Mouse (Mus musculus): ENCODE results near the gene Nanos2. TPM values are rescaled to one million over a fixed set of nuclear protein-coding genes. Genes with fewer than 3 reads are reported as not detected.

Gene Nanos2
- polyA plus RNA-seq, 1 experiment from 2014 or later, result not detected

DNA sequence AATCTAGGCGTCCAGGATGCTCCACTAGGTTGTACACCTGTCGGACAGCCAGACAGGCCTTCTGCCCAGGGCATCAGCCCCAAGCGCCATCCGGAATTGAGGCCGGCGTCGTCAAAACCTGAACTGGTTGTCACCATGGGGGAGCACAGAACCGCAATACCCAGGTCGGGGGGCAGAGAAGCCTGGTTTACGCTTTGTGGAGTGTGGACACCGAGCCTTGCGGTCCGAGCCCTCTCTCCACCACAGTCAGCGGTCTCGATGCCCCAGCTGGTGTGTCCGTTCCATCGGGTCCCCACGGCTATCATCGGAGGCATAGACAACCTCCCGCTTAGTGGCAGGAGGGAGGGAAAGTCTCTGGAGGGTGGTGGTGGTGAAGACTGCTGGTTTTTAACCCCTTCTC, 24.4 kb upstream of the Nanos2 start:
- H3K27me3 ChIP-seq, result peaks cover 83% of the 10 kb centered on the region
- H3K36me3 ChIP-seq, result no peaks in the 10 kb centered on the region
- 4% methylated on average over 20 of the region's 20 CpGs for WGBS
- peak overlapping the region; percentile 18 for H3K4me2 ChIP-seq
- H3K27ac ChIP-seq, result no peak overlapping the region
- H3K4me3 ChIP-seq, result 0 out of 2 replicates have a peak overlapping the region, but pooled peaks have one; percentile 7
- no peak for ATAC-seq (ENCODE audit: borderline replicate concordance, extremely low read depth, low FRiP score, low TSS enrichment)
- H3K9ac ChIP-seq, result no peak overlapping the region
- H3K9me3 ChIP-seq, result no peaks in the 10 kb centered on the region
- peaks cover 26% of the 10 kb centered on the region for H3K4me1 ChIP-seq

DNA sequence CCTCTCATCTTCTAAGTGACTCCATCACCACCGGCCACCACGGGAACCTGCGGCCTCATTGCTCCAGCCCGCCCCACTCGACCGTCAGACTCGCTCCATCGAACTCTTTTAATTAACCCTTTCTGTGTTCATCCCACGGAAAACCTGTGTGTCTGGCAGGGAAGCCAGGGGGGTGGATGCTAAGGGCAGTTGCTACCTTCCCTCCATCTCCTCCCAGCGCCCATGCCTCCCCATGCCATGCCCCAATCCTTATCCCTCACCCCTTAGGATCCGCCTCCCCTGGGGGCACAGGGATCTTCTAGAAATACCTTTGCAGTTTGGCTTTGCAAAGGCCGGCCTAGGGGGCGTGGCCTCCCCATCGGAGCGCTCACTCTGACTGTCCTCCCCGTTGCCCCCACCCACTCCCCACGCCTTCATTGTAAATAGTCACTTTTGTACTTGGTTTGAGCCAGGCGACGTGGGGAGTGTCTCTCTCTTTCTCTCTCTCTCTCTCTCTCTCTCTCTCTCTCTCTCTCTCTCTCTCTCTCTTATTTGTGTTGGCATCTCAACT, 23.8 kb upstream of the Nanos2 start:
- H3K4me3 ChIP-seq, result no peak overlapping the region
- no peak overlapping the region for H3K9ac ChIP-seq
- no peaks in the 10 kb centered on the region for H3K9me3 ChIP-seq
- no peaks in the 10 kb centered on the region for H3K36me3 ChIP-seq
- peaks cover 25% of the 10 kb centered on the region for H3K4me1 ChIP-seq
- no peak for ATAC-seq (ENCODE audit: borderline replicate concordance, extremely low read depth, low FRiP score, low TSS enrichment)
- peaks cover 77% of the 10 kb centered on the region for H3K27me3 ChIP-seq
- H3K27ac ChIP-seq, result no peak overlapping the region
- 2% methylated on average over 19 of the region's 19 CpGs for WGBS
- 0 out of 2 replicates have a peak overlapping the region, but pooled peaks have one; percentile 18 for H3K4me2 ChIP-seq

DNA sequence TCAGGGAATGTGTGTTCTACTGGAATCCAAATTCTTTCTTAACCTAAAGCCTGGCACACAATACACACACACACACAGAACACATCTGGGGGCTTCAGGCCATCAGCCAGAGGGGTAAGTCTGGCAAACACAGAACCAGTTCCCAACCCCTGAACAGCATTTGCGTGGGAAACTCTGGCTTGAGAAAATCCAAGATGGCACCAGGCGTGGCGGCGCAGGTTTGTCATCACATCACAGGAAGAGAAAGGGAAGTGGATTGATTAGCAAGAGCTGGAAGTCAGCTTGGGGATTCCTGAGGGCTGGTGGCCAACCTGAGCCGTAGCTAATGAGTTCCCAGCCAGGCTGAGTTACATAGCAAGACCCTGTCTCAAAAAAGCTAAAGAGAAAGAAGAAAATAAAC, 21.9 kb upstream of the Nanos2 start:
- Histone ChIP-seq H3K27me3 (peaks cover 62% of the 10 kb centered on the region), H3K9me3 (no peaks in the 10 kb centered on the region), H3K4me2 (no peak overlapping the region), H3K27ac (no peak overlapping the region), H3K36me3 (no peaks in the 10 kb centered on the region), H3K4me1 (peaks cover 15% of the 10 kb centered on the region), H3K9ac (no peak overlapping the region), H3K4me3 (no peak overlapping the region)
- 74% methylated on average over 5 of the region's 5 CpGs for WGBS
- ATAC-seq (ENCODE audit: borderline replicate concordance, extremely low read depth, low FRiP score, low TSS enrichment), result no peak

DNA sequence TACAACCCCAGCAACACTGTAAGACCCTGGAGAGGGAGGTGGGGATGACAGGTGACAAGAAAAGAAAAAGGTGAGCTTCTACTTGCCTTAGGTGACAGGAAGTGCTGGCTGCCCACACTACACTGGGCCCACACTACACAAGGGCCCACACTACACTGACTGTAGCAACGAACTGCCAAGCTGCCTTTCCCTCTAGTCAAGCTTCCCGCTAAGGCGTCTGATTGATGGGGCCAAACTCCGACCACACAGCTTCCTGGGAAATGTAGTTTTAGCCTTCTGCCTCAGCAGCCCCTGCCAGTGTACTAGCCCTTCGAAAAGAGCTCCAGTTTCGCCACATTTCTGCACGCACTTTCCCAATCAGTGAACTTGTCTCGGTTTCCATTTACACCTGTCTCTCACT, 19.6 kb upstream of the Nanos2 start:
- peaks cover 39% of the 10 kb centered on the region for H3K27me3 ChIP-seq
- no peaks in the 10 kb centered on the region for H3K9me3 ChIP-seq
- no peak overlapping the region for H3K4me3 ChIP-seq
- no peaks in the 10 kb centered on the region for H3K36me3 ChIP-seq
- no peak overlapping the region for H3K4me2 ChIP-seq
- WGBS, result 7% methylated on average over 8 of the region's 8 CpGs
- H3K9ac ChIP-seq, result no peak overlapping the region
- no peak overlapping the region for H3K27ac ChIP-seq
- H3K4me1 ChIP-seq, result peaks cover 14% of the 10 kb centered on the region
- ATAC-seq (ENCODE audit: borderline replicate concordance, extremely low read depth, low FRiP score, low TSS enrichment), result no peak

DNA sequence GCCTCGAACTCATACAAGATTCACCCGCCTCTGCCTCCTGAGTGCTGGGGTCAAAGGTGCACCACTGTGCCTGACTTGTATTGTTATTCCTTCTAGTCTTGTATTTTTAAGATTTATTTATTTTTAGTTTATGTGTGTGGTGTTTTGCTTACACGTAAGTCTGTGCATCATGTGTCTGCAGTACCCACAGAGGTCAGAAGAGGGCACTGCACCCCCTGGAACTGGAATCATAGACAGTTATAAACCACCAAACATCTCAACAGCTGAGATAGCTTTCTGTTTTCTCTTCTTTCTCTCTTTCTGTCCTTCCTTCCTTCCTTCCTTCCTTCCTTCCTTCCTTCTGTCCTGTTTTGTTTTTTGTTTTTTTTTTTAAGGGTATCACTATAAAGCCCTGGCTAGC, 16.2 kb upstream of the Nanos2 start:
- Histone ChIP-seq H3K36me3 (no peaks in the 10 kb centered on the region), H3K9ac (no peak overlapping the region), H3K4me3 (no peak overlapping the region), H3K4me2 (no peak overlapping the region), H3K27ac (no peak overlapping the region), H3K4me1 (no peaks in the 10 kb centered on the region), H3K9me3 (no peaks in the 10 kb centered on the region), H3K27me3 (peaks cover 6% of the 10 kb centered on the region; the same call in 1 of the 2 replicates)
- WGBS, result 89% methylated on average over 3 of the region's 3 CpGs
- no peak for ATAC-seq (ENCODE audit: borderline replicate concordance, extremely low read depth, low FRiP score, low TSS enrichment)

DNA sequence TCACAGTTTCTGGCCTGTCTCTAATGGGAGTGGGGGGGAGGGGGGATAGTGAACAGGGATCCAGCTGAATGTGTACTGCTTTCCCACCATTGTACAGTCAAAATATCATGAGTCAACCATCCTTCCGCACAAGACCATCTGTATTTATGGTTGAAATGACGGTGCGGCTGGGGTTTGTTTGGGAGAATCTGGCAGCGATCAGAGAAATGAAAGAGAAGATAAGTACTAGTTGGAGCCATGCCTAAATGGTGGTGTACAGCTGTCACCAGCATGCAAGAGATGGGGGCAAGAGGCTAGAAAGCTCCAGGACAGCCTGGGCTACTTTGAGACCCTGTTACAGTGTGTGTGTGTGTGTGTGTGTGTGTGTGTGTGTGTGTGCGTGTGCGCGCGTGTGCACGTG, 8.8 kb upstream of the Nanos2 start:
- no peak for ATAC-seq (ENCODE audit: borderline replicate concordance, extremely low read depth, low FRiP score, low TSS enrichment)
- Histone ChIP-seq H3K9me3 (no peaks in the 10 kb centered on the region), H3K36me3 (no peaks in the 10 kb centered on the region), H3K27me3 (no peaks in the 10 kb centered on the region), H3K4me3 (no peak overlapping the region), H3K27ac (no peak overlapping the region), H3K9ac (no peak overlapping the region), H3K4me1 (no peaks in the 10 kb centered on the region), H3K4me2 (no peak overlapping the region)
- 75% methylated on average over 9 of the region's 9 CpGs for WGBS

DNA sequence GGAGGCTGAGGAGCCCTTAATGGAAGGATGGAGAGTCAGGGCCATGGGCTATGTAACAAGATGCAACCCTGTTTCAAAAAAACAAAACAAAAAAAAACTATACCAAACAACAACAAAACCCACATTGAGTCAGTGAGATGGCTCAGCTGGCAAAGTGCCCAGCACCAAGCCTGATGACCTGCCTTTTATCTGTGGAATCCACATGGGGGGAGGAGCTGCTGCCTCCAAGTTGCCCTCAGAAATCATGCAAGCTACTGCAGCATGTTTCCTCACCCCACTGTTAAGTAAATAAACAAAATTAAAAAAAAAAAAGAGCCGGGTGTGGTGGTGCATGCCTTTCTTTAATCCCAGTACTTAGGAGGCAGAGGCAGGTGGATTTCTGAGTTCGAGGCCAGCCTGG, 697 bp upstream of the Nanos2 start:
- Histone ChIP-seq H3K4me3 (no peak overlapping the region), H3K27me3 (peaks cover 12% of the 10 kb centered on the region; the same call in 1 of the 2 replicates), H3K4me2 (no peak overlapping the region), H3K9me3 (no peaks in the 10 kb centered on the region), H3K27ac (no peak overlapping the region), H3K9ac (no peak overlapping the region), H3K4me1 (peaks cover 14% of the 10 kb centered on the region), H3K36me3 (no peaks in the 10 kb centered on the region)
- no peak for ATAC-seq (ENCODE audit: borderline replicate concordance, extremely low read depth, low FRiP score, low TSS enrichment)
- WGBS, result 60% methylated on average over 2 of the region's 2 CpGs

DNA sequence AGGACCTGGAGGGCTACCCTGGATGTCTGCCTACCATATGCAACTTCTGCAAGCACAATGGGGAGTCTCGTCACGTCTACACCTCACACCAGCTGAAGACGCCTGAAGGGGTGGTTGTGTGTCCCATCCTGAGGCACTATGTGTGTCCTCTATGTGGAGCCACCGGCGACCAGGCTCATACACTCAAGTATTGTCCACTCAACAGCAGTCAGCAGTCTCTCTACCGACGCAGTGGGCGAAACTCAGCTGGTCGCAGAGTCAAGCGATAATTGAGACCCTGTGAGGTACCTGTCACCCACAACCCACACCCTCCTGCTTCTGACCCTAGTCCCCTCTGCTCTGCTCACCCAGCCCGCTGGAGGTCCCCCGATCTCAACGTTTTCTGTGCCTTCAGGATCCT, 547 bp downstream of the Nanos2 start:
- Histone ChIP-seq H3K4me2 (no peak overlapping the region), H3K36me3 (no peaks in the 10 kb centered on the region), H3K27ac (no peak overlapping the region), H3K4me3 (no peak overlapping the region), H3K9me3 (no peaks in the 10 kb centered on the region), H3K27me3 (peaks cover 24% of the 10 kb centered on the region), H3K9ac (no peak overlapping the region), H3K4me1 (peaks cover 22% of the 10 kb centered on the region)
- 71% methylated on average over 13 of the region's 13 CpGs for WGBS
- no peak for ATAC-seq (ENCODE audit: borderline replicate concordance, extremely low read depth, low FRiP score, low TSS enrichment)

DNA sequence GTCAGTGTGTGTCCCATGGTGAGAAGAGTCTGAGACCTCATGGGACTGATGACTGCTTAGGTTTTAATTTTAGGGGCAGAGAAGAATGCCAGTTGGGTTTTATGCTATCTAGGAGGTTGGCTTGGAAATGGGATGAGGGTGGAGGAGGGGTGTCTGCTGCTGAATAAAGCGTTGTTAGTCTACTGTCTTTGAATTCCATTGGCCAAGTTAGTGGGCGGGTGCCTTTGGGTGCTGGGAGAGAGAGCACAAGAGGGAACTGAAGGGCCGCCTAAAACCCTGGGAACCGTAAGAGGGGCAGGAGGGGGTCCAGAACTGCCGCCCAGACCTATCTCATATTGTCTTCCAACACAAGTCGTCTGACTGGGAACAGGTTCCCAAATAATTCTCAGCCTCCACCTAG, 1.6 kb downstream of the Nanos2 start:
- 65% methylated on average over 6 of the region's 6 CpGs for WGBS
- no peak for ATAC-seq (ENCODE audit: borderline replicate concordance, extremely low read depth, low FRiP score, low TSS enrichment)
- H3K36me3 ChIP-seq, result no peaks in the 10 kb centered on the region
- no peak overlapping the region for H3K4me2 ChIP-seq
- peaks cover 22% of the 10 kb centered on the region for H3K4me1 ChIP-seq
- no peak overlapping the region for H3K27ac ChIP-seq
- H3K9ac ChIP-seq, result no peak overlapping the region
- H3K27me3 ChIP-seq, result peaks cover 34% of the 10 kb centered on the region
- H3K9me3 ChIP-seq, result no peaks in the 10 kb centered on the region
- H3K4me3 ChIP-seq, result no peak overlapping the region

DNA sequence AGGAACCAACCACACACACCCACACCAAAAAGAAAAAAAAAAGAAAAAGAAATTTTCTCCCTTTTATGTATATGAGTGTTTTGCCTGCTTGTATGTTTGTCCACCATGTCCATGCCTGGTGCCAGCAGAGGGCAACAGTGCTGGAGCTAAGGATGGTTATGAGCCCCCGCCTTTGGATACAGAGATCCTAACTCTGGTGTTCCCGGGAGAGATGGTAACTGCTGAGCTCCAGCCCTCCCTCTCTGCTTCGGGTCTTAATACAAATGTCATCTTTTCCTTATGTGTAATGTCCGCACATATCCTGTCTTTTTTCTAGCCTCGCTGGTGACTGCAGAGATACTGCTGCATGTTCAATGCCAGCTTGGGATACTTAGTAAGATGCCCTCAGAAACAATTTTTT, 2.8 kb downstream of the Nanos2 start:
- Histone ChIP-seq H3K4me1 (peaks cover 22% of the 10 kb centered on the region), H3K27me3 (peaks cover 35% of the 10 kb centered on the region), H3K27ac (peak overlapping the region; percentile 57; the same call in 1 of the 2 replicates), H3K36me3 (no peaks in the 10 kb centered on the region), H3K4me3 (peak overlapping the region; percentile 53), H3K9ac (0 out of 2 replicates have a peak overlapping the region, but pooled peaks have one; percentile 1), H3K4me2 (peak overlapping the region; percentile 83), H3K9me3 (no peaks in the 10 kb centered on the region)
- 5% methylated on average over 5 of the region's 5 CpGs for WGBS
- ATAC-seq (ENCODE audit: borderline replicate concordance, extremely low read depth, low FRiP score, low TSS enrichment), result no peak

DNA sequence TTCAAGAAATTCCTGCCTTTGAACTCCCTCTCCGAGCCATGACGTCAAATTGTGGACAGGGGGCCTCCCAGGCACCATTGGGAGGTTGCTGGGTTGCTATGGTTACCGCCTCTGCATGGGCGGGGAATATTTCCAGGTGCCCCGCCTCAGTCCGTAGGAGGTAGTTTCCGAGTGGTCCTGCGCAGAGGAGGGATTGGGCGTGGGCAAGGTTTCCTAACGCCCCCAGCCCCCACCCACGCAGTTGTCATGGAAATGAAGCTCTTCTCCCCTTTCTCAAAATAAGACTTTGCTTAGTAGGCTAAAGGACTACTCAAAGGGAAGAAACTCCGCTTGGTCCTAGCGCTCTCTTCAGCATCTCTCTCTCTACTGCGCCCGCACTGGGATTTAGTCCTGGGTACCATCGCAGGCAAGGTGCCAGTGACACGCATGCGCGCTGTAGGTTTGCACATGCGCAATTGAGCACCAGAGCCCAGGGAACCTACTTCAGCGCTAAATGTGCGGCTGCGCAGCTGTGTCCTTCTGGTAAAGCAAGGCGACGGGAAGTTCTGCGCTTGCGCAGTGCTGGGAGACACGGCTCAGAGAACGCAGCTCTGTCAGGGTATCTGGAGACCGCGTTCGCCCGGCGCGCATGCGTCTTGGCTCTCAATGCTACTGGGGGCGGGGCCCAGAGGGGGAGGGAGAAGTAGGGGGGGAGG, 3.5 kb downstream of the Nanos2 start, which contains the start of gene Mypop:
TSS of gene Mypop (plus strand) at position 645 of the 695 bp plus-strand sequence.
- WGBS, result under 1% methylated on average over 37 of the region's 37 CpGs
- H3K9me3 ChIP-seq, result no peaks in the 10 kb centered on the region

DNA sequence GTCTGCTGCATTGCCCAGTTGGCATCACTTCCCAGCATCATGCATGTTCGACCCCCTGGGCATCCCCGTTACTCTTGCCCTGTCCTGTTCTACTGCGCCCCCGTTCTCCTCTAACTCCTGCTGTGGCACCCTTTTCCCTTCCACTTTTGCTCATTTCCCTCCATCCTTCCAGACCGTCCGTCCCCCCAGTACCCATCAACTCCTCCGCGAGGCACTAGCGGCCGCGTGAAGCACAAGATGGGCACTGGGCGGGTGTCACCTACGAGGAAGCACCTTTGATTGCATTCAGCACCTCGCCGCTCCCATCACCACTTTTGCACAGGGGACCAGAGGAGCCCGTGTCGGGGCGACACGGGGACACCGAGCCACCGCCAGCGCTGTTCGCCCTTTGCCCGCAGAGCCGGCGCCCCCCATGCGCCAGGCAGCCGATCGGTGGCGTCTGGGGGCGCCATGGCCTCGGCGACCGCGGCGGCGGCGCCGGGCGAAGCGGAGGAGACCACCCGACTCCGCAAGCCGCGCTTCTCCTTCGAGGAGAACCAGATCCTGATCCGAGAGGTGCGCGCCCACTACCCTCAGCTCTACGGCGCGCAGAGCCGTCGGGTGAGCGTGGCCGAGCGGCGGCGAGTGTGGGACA, 4.6 kb downstream of the Nanos2 start:
- Histone ChIP-seq H3K9ac (peak overlapping the region; percentile 53), H3K27me3 (peaks cover 35% of the 10 kb centered on the region), H3K4me1 (peaks cover 22% of the 10 kb centered on the region), H3K4me3 (peak overlapping the region; percentile 53), H3K4me2 (peak overlapping the region; percentile 83), H3K27ac (no peak overlapping the region), H3K36me3 (no peaks in the 10 kb centered on the region), H3K9me3 (no peaks in the 10 kb centered on the region)
- ATAC-seq (ENCODE audit: borderline replicate concordance, extremely low read depth, low FRiP score, low TSS enrichment), result no peak; the same call in 1 of the 2 replicates
- WGBS, result under 1% methylated on average over 59 of the region's 59 CpGs

More for the DNA sequence above, 3.5 kb downstream of the Nanos2 start, which contains the start of gene Mypop:
- ATAC-seq (ENCODE audit: borderline replicate concordance, extremely low read depth, low FRiP score, low TSS enrichment), result peak; percentile 93
- H3K27me3 ChIP-seq, result peaks cover 35% of the 10 kb centered on the region
- peak within 1 kb of the TSS; percentile 53 for H3K9ac ChIP-seq
- peaks cover 22% of the 10 kb centered on the region for H3K4me1 ChIP-seq
- H3K27ac ChIP-seq, result peak within 1 kb of the TSS; percentile 57
- peak within 1 kb of the TSS; percentile 83 for H3K4me2 ChIP-seq
- H3K4me3 ChIP-seq, result peak within 1 kb of the TSS; percentile 53
- no peaks in the 10 kb centered on the region for H3K36me3 ChIP-seq

Measured in lung, embryonic 15.5 days (tissue).